Mouse (Mus musculus) embryonic facial prominence, embryonic 15.5 days (tissue): ENCODE measurements around the gene Agbl2. TPM values are rescaled to one million over a fixed set of nuclear protein-coding genes. Genes with fewer than 3 reads are reported as not detected.

Experiments
- ATAC-seq: fragments of 200-750 bp; cut with Nextera tagmentation; 2 replicates; pipeline ENCODE4 v1.8.0; 2017; ENCODE audit warnings: low read depth, moderate TSS enrichment; ENCODE audit not compliant: insufficient number of reproducible peaks, low FRiP score, low TSS enrichment
- H3K27ac ChIP-seq: fragments of 300-500 bp; sonication (generic); replicated peaks from 2 replicates; pipeline ENCODE4 v1.5.1; 2015; ENCODE audit warnings: mild to moderate bottlenecking, inconsistent platforms
- H3K27me3 ChIP-seq: fragments of 300-500 bp; sonication (generic); 2 replicates; pipeline ENCODE4 v1.6.1; 2015; ENCODE audit warnings: inconsistent platforms
- H3K36me3 ChIP-seq: fragments of 300-500 bp; sonication (generic); 2 replicates; pipeline ENCODE4 v1.6.1; 2015; ENCODE audit warnings: mild to moderate bottlenecking, inconsistent platforms
- H3K4me1 ChIP-seq: fragments of 300-500 bp; sonication (generic); 2 replicates; pipeline ENCODE4 v1.6.1; 2015; ENCODE audit warnings: inconsistent platforms
- H3K4me2 ChIP-seq: fragments of 300-500 bp; sonication (generic); replicated peaks from 2 replicates; pipeline ENCODE4 v1.6.1; 2015; ENCODE audit warnings: mild to moderate bottlenecking, inconsistent platforms
- H3K4me3 ChIP-seq: fragments of 300-500 bp; sonication (generic); replicated peaks from 2 replicates; pipeline ENCODE4 v1.5.1; 2015; ENCODE audit warnings: mild to moderate bottlenecking, inconsistent platforms
- H3K9ac ChIP-seq: fragments of 300-500 bp; sonication (generic); 2 replicates; pipeline ENCODE4 v1.6.1; 2015; ENCODE audit warnings: inconsistent platforms
- H3K9me3 ChIP-seq: fragments of 300-500 bp; sonication (generic); replicated peaks from 2 replicates; pipeline ENCODE4 v1.6.1; 2016; ENCODE audit warnings: inconsistent platforms
- WGBS: fragments of 180-500 bp; shearing (Covaris S2); methylation state at CpG from one replicate; pipeline ENCODE4 v1.1.7; 2015; 5-methylcytosine and 5-hydroxymethylcytosine counted together
- polyA plus RNA-seq: library from polyadenylated mRNA; unstranded; fragments of >200 nt; fragmentation: Nextera tagmentation; extraction: Ambion mirVana; gene quantifications from 2 replicates; pipeline ENCODE4 v1.2.1, GENCODE M21; 2015

The Agbl2 gene
- 2.5 and 4.2 TPM in 2 replicates for polyA plus RNA-seq

GRCm38 (mm10) chr2:90782458-90782857 is at the start of gene Agbl2:
Gene Agbl2, plus strand, starts transcription at chr2:90782727.
- Histone ChIP-seq H3K9me3 (no peaks in the 10 kb centered on the region), H3K27ac (no peak within 1 kb of the TSS), H3K4me3 (peak within 1 kb of the TSS; percentile 51), H3K4me2 (peak within 1 kb of the TSS; percentile 89), H3K36me3 (peaks cover 29% of the 10 kb centered on the region), H3K9ac (peak within 1 kb of the TSS; percentile 24; the same call in 1 of the 2 replicates), H3K4me1 (peaks cover 14% of the 10 kb centered on the region), H3K27me3 (0 out of 2 replicates have a peak, but pooled peaks cover 3% of the 10 kb centered on the region)
- ATAC-seq: peak; percentile 65
- 1% methylated on average over 11 of the region's 11 CpGs for WGBS

- no peak overlapping the region for H3K4me3 ChIP-seq
- no peak overlapping the region for H3K9ac ChIP-seq
- no peaks in the 10 kb centered on the region for H3K9me3 ChIP-seq
- no peak for ATAC-seq
- WGBS: 90% methylated on average over 11 of the region's 11 CpGs
- peaks cover 64% of the 10 kb centered on the region for H3K36me3 ChIP-seq
- no peak overlapping the region for H3K27ac ChIP-seq
- H3K27me3 ChIP-seq: no peaks in the 10 kb centered on the region
- no peaks in the 10 kb centered on the region for H3K4me1 ChIP-seq
- H3K4me2 ChIP-seq: no peak overlapping the region
Observed at GRCm38 (mm10) chr2:90735326-90735725, 47.2 kb upstream of the Agbl2 start.

- Histone ChIP-seq H3K9me3 (no peaks in the 10 kb centered on the region), H3K27ac (no peak overlapping the region), H3K4me3 (no peak overlapping the region), H3K36me3 (peaks cover 37% of the 10 kb centered on the region), H3K27me3 (no peaks in the 10 kb centered on the region), H3K9ac (no peak overlapping the region), H3K4me1 (no peaks in the 10 kb centered on the region), H3K4me2 (no peak overlapping the region)
- ATAC-seq: no peak
- 87% methylated on average over 3 of the region's 3 CpGs for WGBS
Observed at GRCm38 (mm10) chr2:90738801-90739200, 43.7 kb upstream of the Agbl2 start.

- WGBS: 76% methylated on average over 3 of the region's 3 CpGs
- Histone ChIP-seq H3K4me1 (0 out of 2 replicates have a peak, but pooled peaks cover 1% of the 10 kb centered on the region), H3K9me3 (no peaks in the 10 kb centered on the region), H3K4me3 (no peak overlapping the region), H3K27me3 (no peaks in the 10 kb centered on the region), H3K4me2 (no peak overlapping the region), H3K27ac (no peak overlapping the region), H3K36me3 (peaks cover 33% of the 10 kb centered on the region), H3K9ac (no peak overlapping the region)
- ATAC-seq: no peak
Observed at GRCm38 (mm10) chr2:90739327-90739726, 43.2 kb upstream of the Agbl2 start.

- Histone ChIP-seq H3K27me3 (no peaks in the 10 kb centered on the region), H3K9ac (no peak overlapping the region), H3K27ac (no peak overlapping the region), H3K4me1 (0 out of 2 replicates have a peak, but pooled peaks cover 5% of the 10 kb centered on the region), H3K9me3 (no peaks in the 10 kb centered on the region), H3K4me3 (no peak overlapping the region), H3K36me3 (peaks cover 27% of the 10 kb centered on the region), H3K4me2 (no peak overlapping the region)
- 80% methylated on average over 5 of the region's 5 CpGs for WGBS
- peak; percentile 72; the same call in 1 of the 2 replicates for ATAC-seq
Observed at GRCm38 (mm10) chr2:90739921-90740320, 42.6 kb upstream of the Agbl2 start.

- 62% methylated on average over 12 of the region's 12 CpGs for WGBS
- H3K4me1 ChIP-seq: peaks cover 23% of the 10 kb centered on the region
- H3K4me2 ChIP-seq: peak overlapping the region; percentile 49
- ATAC-seq: no peak
- peak overlapping the region; percentile 97 for H3K27ac ChIP-seq
- H3K9ac ChIP-seq: no peak overlapping the region
- H3K27me3 ChIP-seq: no peaks in the 10 kb centered on the region
- H3K9me3 ChIP-seq: no peaks in the 10 kb centered on the region
- H3K36me3 ChIP-seq: peaks cover 4% of the 10 kb centered on the region; the same call in 1 of the 2 replicates
- H3K4me3 ChIP-seq: peak overlapping the region; percentile 99
Observed at GRCm38 (mm10) chr2:90744285-90745052, 38.1 kb upstream of the Agbl2 start.

GRCm38 (mm10) chr2:90745053-90745678 is 37.4 kb upstream of the Agbl2 start, which contains the start of gene Fnbp4:
Gene Fnbp4, plus strand, starts transcription at chr2:90745370.
- Histone ChIP-seq H3K9ac (peak within 1 kb of the TSS; percentile 98), H3K36me3 (peaks cover 10% of the 10 kb centered on the region; the same call in 1 of the 2 replicates), H3K4me2 (peak within 1 kb of the TSS; percentile 71), H3K27ac (peak within 1 kb of the TSS; percentile 97), H3K4me3 (peak within 1 kb of the TSS; percentile 99), H3K9me3 (no peaks in the 10 kb centered on the region), H3K4me1 (peaks cover 27% of the 10 kb centered on the region), H3K27me3 (no peaks in the 10 kb centered on the region)
- under 1% methylated on average over 42 of the region's 44 CpGs for WGBS
- peak; percentile 99 for ATAC-seq

- H3K9ac ChIP-seq: peak overlapping the region; percentile 98
- H3K9me3 ChIP-seq: no peaks in the 10 kb centered on the region
- H3K27me3 ChIP-seq: no peaks in the 10 kb centered on the region
- H3K27ac ChIP-seq: peak overlapping the region; percentile 97
- ATAC-seq: 0 out of 2 replicates have a peak, but pooled peaks have one; percentile 12
- H3K4me2 ChIP-seq: peak overlapping the region; percentile 71
- peak overlapping the region; percentile 99 for H3K4me3 ChIP-seq
- WGBS: under 1% methylated on average over 54 of the region's 54 CpGs
- H3K36me3 ChIP-seq: peaks cover 16% of the 10 kb centered on the region; the same call in 1 of the 2 replicates
- peaks cover 27% of the 10 kb centered on the region for H3K4me1 ChIP-seq
Observed at GRCm38 (mm10) chr2:90745740-90746537, 36.6 kb upstream of the Agbl2 start.

GRCm38 (mm10) chr2:90746538-90746865 is 36.0 kb upstream of the Agbl2 start:
- ATAC-seq: no peak

GRCm38 (mm10) chr2:90747131-90747530 is 35.4 kb upstream of the Agbl2 start:
- 93% methylated on average over 10 of the region's 10 CpGs for WGBS
- H3K9ac ChIP-seq: no peak overlapping the region
- H3K27me3 ChIP-seq: no peaks in the 10 kb centered on the region
- peak overlapping the region; percentile 99 for H3K4me3 ChIP-seq
- peak overlapping the region; percentile 71 for H3K4me2 ChIP-seq
- ATAC-seq: no peak
- no peaks in the 10 kb centered on the region for H3K9me3 ChIP-seq
- peaks cover 23% of the 10 kb centered on the region for H3K36me3 ChIP-seq
- H3K27ac ChIP-seq: no peak overlapping the region
- H3K4me1 ChIP-seq: peaks cover 27% of the 10 kb centered on the region

More at GRCm38 (mm10) chr2:90746538-90746865, 36.0 kb upstream of the Agbl2 start:
- Histone ChIP-seq H3K4me1 (peaks cover 27% of the 10 kb centered on the region), H3K4me2 (peak overlapping the region; percentile 71), H3K27me3 (no peaks in the 10 kb centered on the region), H3K9ac (peak overlapping the region; percentile 98; the same call in 1 of the 2 replicates), H3K27ac (peak overlapping the region; percentile 97), H3K9me3 (no peaks in the 10 kb centered on the region), H3K4me3 (peak overlapping the region; percentile 99), H3K36me3 (peaks cover 21% of the 10 kb centered on the region)
- WGBS: 8% methylated on average over 4 of the region's 4 CpGs
